Mouse (Mus musculus): ENCODE measurements around the gene Vamp4.

DNA sequence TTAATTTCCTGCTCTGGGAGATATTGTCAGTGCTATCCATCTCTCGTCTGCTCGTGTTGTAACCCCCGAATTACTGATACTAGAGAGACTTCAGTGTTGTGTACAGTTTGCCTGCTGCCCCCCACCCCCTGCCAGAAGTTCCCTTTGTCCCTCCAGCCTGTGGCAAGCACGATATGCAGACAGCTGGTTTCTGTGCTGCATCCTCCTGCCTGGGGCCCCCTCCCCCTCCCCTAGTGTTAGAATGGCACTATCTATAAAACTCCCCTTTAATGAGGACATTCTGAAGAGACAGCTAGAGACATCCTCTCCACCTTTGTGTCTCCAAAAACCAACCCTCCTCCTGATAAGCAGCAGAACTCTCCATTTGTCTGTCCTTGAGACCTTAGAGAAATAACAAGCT lies 53.6 kb downstream of the Vamp4 start:
- TF ChIP-seq EP300 (IDR thresholded peaks at IDR 0.05; ENCODE audit: low read depth) (no peak), CTCF (IDR thresholded peaks at IDR 0.05; ENCODE audit: low read depth) (no peak)

Data from heart, postnatal 0 days (tissue).